Mouse (Mus musculus): ENCODE results near the gene Zbtb18. TPM values are rescaled to one million over a fixed set of nuclear protein-coding genes. Genes with fewer than 3 reads are reported as not detected.

Gene Zbtb18
- 24.4 TPM for polyA plus RNA-seq (2014; fragmentation: Illumina TruSeq; extraction: RNeasy Lipid Tissue Mini Kit (QIAGEN cat#74804); ENCODE audit: low read depth, low replicate concordance)

DNA sequence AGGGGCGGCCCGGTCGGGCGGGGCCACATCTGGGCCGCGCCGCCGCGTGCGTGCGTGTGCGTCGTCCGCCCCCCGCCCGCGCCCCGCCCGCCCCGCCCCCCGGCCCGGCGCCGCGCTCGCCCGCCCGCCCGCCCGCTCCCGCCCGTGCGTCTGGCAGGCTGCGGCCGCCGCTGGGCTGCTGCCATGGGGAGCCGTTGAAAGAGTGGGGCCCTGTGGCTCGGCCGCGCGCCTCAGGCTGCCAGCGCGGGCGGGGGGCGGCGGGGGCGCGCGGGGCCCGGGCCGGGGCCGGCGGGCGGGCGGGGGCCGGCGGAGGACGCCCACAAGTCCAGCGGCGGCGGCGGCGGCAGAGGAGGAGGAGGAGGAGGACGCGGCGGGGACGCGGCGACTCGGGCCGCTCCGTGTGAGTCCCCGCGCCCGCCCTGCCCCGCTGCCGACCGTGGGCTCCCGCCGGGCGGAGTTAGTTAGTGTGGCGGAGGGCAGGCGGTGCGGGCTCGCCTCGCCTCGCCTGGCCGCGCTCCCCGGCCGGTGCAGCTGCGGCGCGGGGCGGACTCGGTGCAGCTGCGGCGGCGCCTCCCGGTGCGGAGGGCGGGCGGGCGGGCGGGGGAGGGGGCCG is at the start of gene Zbtb18:
Gene Zbtb18 (plus strand): TSS at position 156 of the 613 bp plus-strand sequence.

Other genes with a start within 250 kb of the Zbtb18 start
- gene Akt3, start 184.1 kb upstream of the Zbtb18 start, polyA plus RNA-seq (2014; fragmentation: Illumina TruSeq; extraction: RNeasy Lipid Tissue Mini Kit (QIAGEN cat#74804); ENCODE audit: low read depth, low replicate concordance) = 3.4 TPM

Measured in liver, adult 10 weeks (tissue).